Mouse (Mus musculus): Measurements from ENCODE around the gene Tada2a. TPM values are rescaled to one million over a fixed set of nuclear protein-coding genes. Genes with fewer than 3 reads are reported as not detected.

Gene Tada2a
- polyA plus RNA-seq, 1 experiment = not detected

DNA sequence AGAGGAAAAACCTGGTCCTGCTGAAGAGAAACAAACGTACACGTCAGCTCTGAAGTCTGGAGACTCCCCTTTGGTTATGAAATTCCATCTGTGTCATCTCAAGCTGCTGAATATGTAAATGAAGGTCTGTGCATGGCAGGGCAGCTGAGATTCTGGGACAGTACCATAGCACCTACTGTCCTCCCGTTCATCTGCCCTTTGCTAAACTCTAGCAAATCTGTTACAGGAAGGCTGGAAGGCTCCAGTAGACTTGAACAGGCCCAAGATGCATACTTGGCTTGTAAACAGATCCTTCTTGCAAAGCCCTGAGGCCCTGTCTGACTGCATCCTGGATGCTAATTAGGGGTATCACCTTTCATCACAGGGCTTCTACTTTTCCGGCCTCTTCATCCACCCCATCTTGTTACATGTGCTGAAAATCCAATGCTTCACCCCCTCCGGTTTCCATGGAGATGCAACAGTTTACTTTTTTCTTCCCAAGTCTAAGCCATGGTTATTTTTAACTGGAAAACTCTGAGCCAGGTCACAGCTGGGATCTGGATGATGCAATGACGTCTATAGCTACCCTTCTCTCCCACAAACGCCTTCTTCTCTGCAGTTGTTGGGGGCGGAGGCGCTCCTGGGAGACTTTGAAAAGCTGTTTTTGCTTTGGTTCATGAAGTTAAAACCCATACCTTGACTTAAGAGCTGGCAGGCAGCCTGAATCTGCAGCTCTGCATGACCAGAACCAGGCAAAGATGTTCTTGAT, 56.3 kb downstream of the Tada2a start:
- TF ChIP-seq POLR2A (IDR thresholded peaks at IDR 0.05; ENCODE audit: insufficient read depth, low read depth, low read length) = no peak
- TF ChIP-seq CTCF (IDR thresholded peaks at IDR 0.05; ENCODE audit: insufficient read depth, low read depth, low read length) = no peak
- peak overlapping the region; percentile 93 for H3K27ac ChIP-seq (ENCODE audit: insufficient read depth, low read depth, low read length)
- H3K4me3 ChIP-seq (ENCODE audit: insufficient read depth, low read depth, low read length) = no peak overlapping the region
- H3K4me1 ChIP-seq (ENCODE audit: control insufficient read depth, insufficient read depth, low read length) = peaks cover 12% of the 10 kb centered on the region
- WGBS = 28% methylated on average over 9 of the region's 9 CpGs

DNA sequence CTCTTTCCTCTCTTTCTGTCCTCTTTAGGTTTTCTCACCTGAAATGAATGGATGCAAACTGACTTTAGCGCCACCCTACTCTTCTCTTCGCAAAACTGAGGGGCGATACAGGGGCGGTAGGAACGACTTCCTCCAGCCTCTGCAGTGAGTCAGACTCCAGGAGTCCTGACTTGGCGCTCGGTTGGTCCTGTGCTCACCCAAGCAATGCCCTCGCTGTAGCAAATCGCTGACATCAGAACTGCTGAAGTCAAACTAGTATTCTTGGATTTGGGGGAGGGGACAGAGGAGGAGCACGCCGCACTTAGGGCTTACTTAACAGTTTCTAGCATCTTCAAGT, 60.4 kb downstream of the Tada2a start, which contains the start of gene Dusp14:
Gene Dusp14 (minus strand): TSS at position 228 of the 337 bp plus-strand sequence.
- peaks cover 18% of the 10 kb centered on the region for H3K4me1 ChIP-seq (ENCODE audit: control insufficient read depth, insufficient read depth, low read length)
- H3K27ac ChIP-seq (ENCODE audit: insufficient read depth, low read depth, low read length) = peak within 1 kb of the TSS; percentile 89
- peak within 1 kb of the TSS; percentile 90 for H3K4me3 ChIP-seq (ENCODE audit: insufficient read depth, low read depth, low read length)
- TF ChIP-seq POLR2A (IDR thresholded peaks at IDR 0.05; ENCODE audit: insufficient read depth, low read depth, low read length) (no peak), CTCF (IDR thresholded peaks at IDR 0.05; ENCODE audit: insufficient read depth, low read depth, low read length) (no peak)
- WGBS = 14% methylated on average over 11 of the region's 11 CpGs

DNA sequence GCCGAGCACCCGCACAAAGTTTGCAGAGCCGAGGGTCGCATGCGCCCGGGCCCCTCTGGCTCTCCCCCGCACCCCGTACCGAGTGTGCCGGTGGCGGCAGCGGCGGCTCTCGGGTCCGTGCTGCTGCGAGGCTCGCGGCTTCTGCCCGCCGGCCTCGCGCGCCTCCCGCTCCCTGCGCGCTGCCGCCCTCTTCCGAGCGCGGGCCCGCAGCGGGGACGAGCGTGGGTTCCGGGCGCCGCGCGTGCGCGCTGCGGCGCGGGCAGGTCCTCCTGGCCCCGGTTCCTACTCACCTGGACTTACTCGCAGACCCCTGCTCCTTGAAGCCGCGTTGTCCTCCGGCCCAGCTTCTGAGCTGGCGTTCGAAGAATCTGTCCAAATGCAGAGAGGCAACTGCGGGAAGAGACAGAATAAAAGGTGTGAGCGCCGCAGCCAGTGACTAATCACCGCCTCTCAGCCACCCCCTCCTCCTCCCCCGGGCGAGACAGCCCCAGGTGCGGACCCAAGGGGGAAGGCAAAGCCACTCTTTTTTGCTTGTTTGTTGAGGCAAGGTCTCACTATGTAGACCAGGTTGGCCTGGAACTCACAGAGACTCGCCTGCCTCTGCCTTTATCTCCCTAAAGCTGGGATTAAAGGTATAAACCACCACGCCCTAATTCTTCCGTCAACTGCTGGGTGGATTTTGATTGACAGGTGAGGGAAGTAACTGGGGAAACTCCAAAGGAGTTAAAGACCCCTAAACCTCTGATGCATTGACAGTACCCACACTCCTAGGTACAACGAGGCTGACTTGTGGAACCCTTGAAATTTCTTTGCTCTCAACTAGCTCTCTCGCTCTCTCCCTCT, 61.0 kb downstream of the Tada2a start:
- peak overlapping the region; percentile 89 for H3K27ac ChIP-seq (ENCODE audit: insufficient read depth, low read depth, low read length)
- TF ChIP-seq POLR2A (IDR thresholded peaks at IDR 0.05; ENCODE audit: insufficient read depth, low read depth, low read length) (peak; percentile 86), CTCF (IDR thresholded peaks at IDR 0.05; ENCODE audit: insufficient read depth, low read depth, low read length) (no peak)
- peak overlapping the region; percentile 90 for H3K4me3 ChIP-seq (ENCODE audit: insufficient read depth, low read depth, low read length)
- peaks cover 16% of the 10 kb centered on the region for H3K4me1 ChIP-seq (ENCODE audit: control insufficient read depth, insufficient read depth, low read length)
- WGBS = 2% methylated on average over 63 of the region's 63 CpGs

DNA sequence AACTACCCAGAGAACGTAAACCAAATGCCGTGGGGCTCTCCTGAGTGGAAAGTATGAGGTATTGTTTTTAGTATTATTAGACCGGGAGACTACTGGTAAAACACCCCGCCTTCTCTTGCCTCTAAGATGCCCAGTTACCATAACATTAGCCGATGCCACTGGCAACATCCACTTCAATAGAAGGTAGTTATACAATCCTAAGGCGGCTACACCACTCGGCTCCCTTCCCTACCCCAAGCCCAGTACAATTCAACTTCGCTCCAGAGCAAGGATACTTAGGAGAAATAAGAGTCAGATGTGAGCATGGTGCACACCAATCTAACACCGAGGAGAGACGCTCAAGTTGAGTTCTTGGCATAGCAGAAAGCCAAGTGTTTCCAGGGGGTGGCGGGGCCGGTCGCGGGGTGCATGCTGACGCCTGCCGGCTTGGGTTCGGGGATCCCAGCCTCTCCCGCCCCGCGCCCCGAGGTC, 61.6 kb downstream of the Tada2a start:
- 2% methylated on average over 21 of the region's 21 CpGs for WGBS
- peak overlapping the region; percentile 89 for H3K27ac ChIP-seq (ENCODE audit: insufficient read depth, low read depth, low read length)
- TF ChIP-seq CTCF (IDR thresholded peaks at IDR 0.05; ENCODE audit: insufficient read depth, low read depth, low read length) = no peak
- no peak for TF ChIP-seq POLR2A (IDR thresholded peaks at IDR 0.05; ENCODE audit: insufficient read depth, low read depth, low read length)
- H3K4me1 ChIP-seq (ENCODE audit: control insufficient read depth, insufficient read depth, low read length) = peaks cover 16% of the 10 kb centered on the region
- H3K4me3 ChIP-seq (ENCODE audit: insufficient read depth, low read depth, low read length) = peak overlapping the region; percentile 90

DNA sequence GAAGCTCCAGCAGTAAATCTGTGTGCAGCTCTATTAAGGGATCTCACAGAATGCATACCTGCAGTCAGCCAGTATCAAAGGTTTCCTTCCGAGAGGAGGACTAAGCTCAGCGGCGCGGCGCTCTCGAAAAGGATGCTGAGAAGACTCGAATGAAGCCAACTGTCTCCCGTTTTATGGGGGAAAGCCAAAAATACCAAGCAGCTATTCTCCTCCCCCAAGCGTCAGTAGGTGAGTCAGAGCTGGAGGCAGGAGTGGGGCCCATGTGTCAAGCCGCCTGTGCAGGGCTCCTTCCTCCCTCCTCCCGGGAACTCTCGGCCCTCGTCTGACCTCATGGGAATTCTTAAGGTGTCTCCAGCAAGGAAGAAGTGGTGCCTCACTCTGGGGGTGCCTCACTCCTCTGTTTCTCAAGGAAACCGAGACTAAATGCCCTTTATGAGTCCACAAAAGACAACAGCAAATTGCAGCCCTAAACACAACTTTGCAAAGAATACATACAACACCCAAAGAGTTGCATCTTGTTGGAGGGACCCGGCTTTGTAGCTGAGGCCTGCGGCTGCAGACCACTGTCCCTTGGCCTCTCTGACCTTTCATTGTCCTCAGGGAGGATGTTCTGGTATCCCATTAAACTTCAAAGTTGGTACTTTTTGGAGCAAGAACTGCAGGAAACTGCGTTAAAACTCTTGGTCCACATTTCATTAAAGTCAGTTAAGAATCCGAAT, 62.3 kb downstream of the Tada2a start:
- no peak for TF ChIP-seq CTCF (IDR thresholded peaks at IDR 0.05; ENCODE audit: insufficient read depth, low read depth, low read length)
- TF ChIP-seq POLR2A (IDR thresholded peaks at IDR 0.05; ENCODE audit: insufficient read depth, low read depth, low read length) = peak; percentile 64; the same call in 1 of the 2 replicates
- Histone ChIP-seq H3K4me1 (ENCODE audit: control insufficient read depth, insufficient read depth, low read length) (peaks cover 14% of the 10 kb centered on the region), H3K27ac (ENCODE audit: insufficient read depth, low read depth, low read length) (peak overlapping the region; percentile 89), H3K4me3 (ENCODE audit: insufficient read depth, low read depth, low read length) (peak overlapping the region; percentile 49)
- 5% methylated on average over 18 of the region's 18 CpGs for WGBS

DNA sequence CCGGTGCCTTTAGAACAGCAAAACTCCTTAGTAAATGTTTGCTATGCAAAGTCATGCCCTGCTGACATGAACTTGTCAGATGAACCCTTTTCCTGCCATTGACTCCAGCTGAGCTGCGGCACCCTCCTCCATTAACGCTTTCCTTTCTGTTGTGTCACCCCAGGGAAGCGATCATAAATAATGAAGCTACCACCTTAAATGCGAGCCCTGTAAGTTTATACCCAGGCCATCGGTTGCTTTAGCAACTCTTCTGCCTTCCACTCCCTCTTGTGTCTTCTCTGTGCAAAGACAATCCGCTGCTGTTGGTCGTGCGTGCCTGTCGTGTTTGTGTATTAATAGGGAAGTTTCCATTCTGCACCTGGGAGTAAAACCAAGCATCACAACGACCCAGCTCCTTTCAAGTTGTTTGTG, 63.3 kb downstream of the Tada2a start:
- TF ChIP-seq POLR2A (IDR thresholded peaks at IDR 0.05; ENCODE audit: insufficient read depth, low read depth, low read length) (no peak), CTCF (IDR thresholded peaks at IDR 0.05; ENCODE audit: insufficient read depth, low read depth, low read length) (peak; percentile 27; the same call in 1 of the 2 replicates)
- 7% methylated on average over 11 of the region's 11 CpGs for WGBS
- Histone ChIP-seq H3K4me3 (ENCODE audit: insufficient read depth, low read depth, low read length) (peak overlapping the region; percentile 61), H3K4me1 (ENCODE audit: control insufficient read depth, insufficient read depth, low read length) (peaks cover 20% of the 10 kb centered on the region), H3K27ac (ENCODE audit: insufficient read depth, low read depth, low read length) (no peak overlapping the region)

DNA sequence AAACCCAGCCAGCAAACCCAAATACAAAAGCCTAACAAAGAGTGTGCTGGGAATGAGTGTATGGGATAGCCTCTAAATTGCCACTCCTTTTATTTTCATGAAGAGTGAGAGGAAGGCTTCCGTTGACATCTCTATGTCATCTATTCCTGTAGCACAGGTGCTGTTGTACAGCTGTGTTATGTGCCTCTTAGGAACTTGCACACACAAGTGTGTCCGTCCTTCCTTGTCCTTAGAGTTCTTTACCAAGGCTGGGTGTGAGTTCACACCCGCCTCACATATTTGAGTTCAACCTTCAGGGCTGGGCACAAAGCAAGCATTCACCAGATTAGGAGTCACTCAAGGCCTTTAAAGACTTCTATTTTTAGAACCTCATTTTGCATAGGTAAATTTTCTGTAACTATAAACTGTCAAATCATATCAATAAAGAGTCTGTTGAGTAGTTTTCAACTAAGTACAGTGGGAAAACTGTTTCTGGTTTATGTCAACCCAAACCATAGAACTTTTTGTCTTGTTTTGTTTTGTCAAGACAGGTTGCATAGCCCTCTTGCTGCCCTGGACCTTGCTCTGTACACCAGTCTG, 65.7 kb downstream of the Tada2a start:
- Histone ChIP-seq H3K4me1 (ENCODE audit: control insufficient read depth, insufficient read depth, low read length) (peaks cover 18% of the 10 kb centered on the region), H3K4me3 (ENCODE audit: insufficient read depth, low read depth, low read length) (no peak overlapping the region), H3K27ac (ENCODE audit: insufficient read depth, low read depth, low read length) (no peak overlapping the region)
- WGBS = 87% methylated on average over 3 of the region's 3 CpGs
- no peak for TF ChIP-seq POLR2A (IDR thresholded peaks at IDR 0.05; ENCODE audit: insufficient read depth, low read depth, low read length)
- TF ChIP-seq CTCF (IDR thresholded peaks at IDR 0.05; ENCODE audit: insufficient read depth, low read depth, low read length) = no peak

DNA sequence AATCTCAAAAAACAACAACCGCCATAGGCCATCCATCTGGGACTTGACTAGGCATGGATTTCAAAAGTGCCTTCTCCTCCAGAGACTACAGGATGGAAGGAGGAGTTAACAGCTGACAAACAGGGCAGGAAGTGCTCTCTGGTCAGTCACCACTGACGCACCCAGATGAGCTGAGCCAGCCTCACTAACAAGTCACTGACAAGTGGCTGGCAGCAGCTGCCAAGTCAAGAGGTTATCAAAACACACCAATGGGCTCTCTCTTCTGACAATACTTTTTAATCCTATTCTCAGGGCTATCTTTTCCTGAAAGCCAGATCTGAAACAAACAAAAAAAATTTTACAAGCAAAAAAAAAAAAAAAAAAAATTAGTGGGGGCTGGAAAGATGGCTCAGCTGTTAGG, 66.6 kb downstream of the Tada2a start:
- H3K4me1 ChIP-seq (ENCODE audit: control insufficient read depth, insufficient read depth, low read length) = peaks cover 15% of the 10 kb centered on the region
- H3K4me3 ChIP-seq (ENCODE audit: insufficient read depth, low read depth, low read length) = no peak overlapping the region
- 79% methylated on average over 2 of the region's 2 CpGs for WGBS
- no peak for TF ChIP-seq POLR2A (IDR thresholded peaks at IDR 0.05; ENCODE audit: insufficient read depth, low read depth, low read length)
- no peak for TF ChIP-seq CTCF (IDR thresholded peaks at IDR 0.05; ENCODE audit: insufficient read depth, low read depth, low read length)
- no peak overlapping the region for H3K27ac ChIP-seq (ENCODE audit: insufficient read depth, low read depth, low read length)
